ENCODE assay signal across 16 mouse cellular contexts in genomic region chr7:97351792-97352513, GRCm38 (mm10).
"Had no signal": no experiment of that assay in that cellular context is flagged by ENCODE, and none has a peak within 500 bp of the region (broad histone marks: within the 10 kb centered on the region; RNA-seq: fewer than 3 reads in every experiment).

No protein-coding gene starts in this region.

- ATAC-seq: liver, embryonic 12.5 days; midbrain, embryonic 15.5 days had no signal

- H3K4me1 ChIP-seq: limb, embryonic 13.5 days; midbrain, embryonic 15.5 days; neural tube, embryonic 12.5 days had no signal

- H3K4me2 ChIP-seq: limb, embryonic 13.5 days; liver, embryonic 12.5 days; lung, embryonic 14.5 days; midbrain, embryonic 11.5 days; midbrain, embryonic 15.5 days; neural tube, embryonic 12.5 days had no signal

- DNase-seq: kidney, adult 9 months; kidney, postnatal 36 days; left cerebral cortex, postnatal 4 days; lung, embryonic 14.5 days; lung, postnatal 10 days; thymus, adult 18-20 months; thymus, postnatal 14 days had no signal

- H3K9me3 ChIP-seq: limb, embryonic 13.5 days; liver, embryonic 12.5 days; megakaryocyte, embryonic 14.5 days; midbrain, embryonic 15.5 days; neural tube, embryonic 12.5 days had no signal

- H3K27ac ChIP-seq: kidney, postnatal 0 days; limb, embryonic 13.5 days; liver, embryonic 12.5 days; macrophage; midbrain, embryonic 15.5 days; neural tube, embryonic 12.5 days; stomach, postnatal 0 days had no signal

- H3K9ac ChIP-seq: limb, embryonic 13.5 days; liver, embryonic 12.5 days; lung, embryonic 14.5 days; midbrain, embryonic 15.5 days; neural tube, embryonic 12.5 days had no signal

- H3K36me3 ChIP-seq: liver, embryonic 12.5 days had no signal

- H3K27me3 ChIP-seq: limb, embryonic 13.5 days; midbrain, embryonic 15.5 days; neural tube, embryonic 12.5 days had no signal

- H3K4me3 ChIP-seq: limb, embryonic 13.5 days; liver, embryonic 12.5 days; megakaryocyte, embryonic 14.5 days; midbrain, embryonic 15.5 days; neural tube, embryonic 12.5 days had no signal
